Mouse (Mus musculus): Measurements from ENCODE around the gene Hist1h2ap.
"Not testable (repeated sequence)": the region's sequence is repeated elsewhere in the genome, so short reads cannot be mapped to it uniquely, and the experiment has no call there.

The Hist1h2ap gene

GRCm38 (mm10) chr13:21833461-21833860 lies at the start of gene Hist1h2ap, which contains the start of gene Hist1h2br:
Gene Hist1h2ap, minus strand, starts transcription at chr13:21833507.
Gene Hist1h2br, plus strand, starts transcription at chr13:21833743.
- DNase-seq: not testable (repeated sequence)

GRCm38 (mm10) chr13:21882760-21883405 lies 49.6 kb upstream of the Hist1h2ap start:
- DNase-seq: peak; percentile 16

- peak; percentile 6 for DNase-seq
Observed at GRCm38 (mm10) chr13:21881878-21882669, 48.8 kb upstream of the Hist1h2ap start.

GRCm38 (mm10) chr13:21880735-21881134 lies 47.4 kb upstream of the Hist1h2ap start:
- DNase-seq: no peak

GRCm38 (mm10) chr13:21865503-21865902 lies 32.2 kb upstream of the Hist1h2ap start:
- DNase-seq: not testable (repeated sequence)

GRCm38 (mm10) chr13:21861608-21862007 lies 28.3 kb upstream of the Hist1h2ap start:
- DNase-seq: no peak

- DNase-seq: peak; percentile 27
Observed at GRCm38 (mm10) chr13:21855698-21856162, 22.4 kb upstream of the Hist1h2ap start.

GRCm38 (mm10) chr13:21855146-21855545 lies 21.8 kb upstream of the Hist1h2ap start:
- peak; percentile 79 for DNase-seq

GRCm38 (mm10) chr13:21852215-21852945 lies 19.1 kb upstream of the Hist1h2ap start:
- no peak for DNase-seq

- DNase-seq: not testable (repeated sequence)
Observed at GRCm38 (mm10) chr13:21850696-21851095, 17.4 kb upstream of the Hist1h2ap start.

GRCm38 (mm10) chr13:21847883-21848282 lies 14.6 kb upstream of the Hist1h2ap start:
- no peak for DNase-seq

GRCm38 (mm10) chr13:21846356-21846755 lies 13.0 kb upstream of the Hist1h2ap start:
- DNase-seq: not testable (repeated sequence)

GRCm38 (mm10) chr13:21840508-21840907 lies 7.2 kb upstream of the Hist1h2ap start:
- DNase-seq: not testable (repeated sequence)

- peak; percentile 57 for DNase-seq
Observed at GRCm38 (mm10) chr13:21831418-21832394, 1.6 kb downstream of the Hist1h2ap start, which contains the start of gene Hist1h4n. Gene Hist1h4n, minus strand, starts transcription at chr13:21832196.

GRCm38 (mm10) chr13:21830344-21830743 lies 3.0 kb downstream of the Hist1h2ap start:
- no peak for DNase-seq

GRCm38 (mm10) chr13:21828511-21828910 lies 4.8 kb downstream of the Hist1h2ap start:
- no peak for DNase-seq

- not testable (repeated sequence) for DNase-seq
Observed at GRCm38 (mm10) chr13:21820082-21820890, 13.0 kb downstream of the Hist1h2ap start.

- not testable (repeated sequence) for DNase-seq
Observed at GRCm38 (mm10) chr13:21812092-21812491, 21.2 kb downstream of the Hist1h2ap start.

- DNase-seq: peak; percentile 71
Observed at GRCm38 (mm10) chr13:21811539-21811938, 21.8 kb downstream of the Hist1h2ap start, which contains the start of gene Hist1h4m. Gene Hist1h4m, plus strand, starts transcription at chr13:21811746.

GRCm38 (mm10) chr13:21811074-21811473 lies 22.2 kb downstream of the Hist1h2ap start:
- DNase-seq: not testable (repeated sequence)

- not testable (repeated sequence) for DNase-seq
Observed at GRCm38 (mm10) chr13:21810073-21810472, 23.2 kb downstream of the Hist1h2ap start, which contains the start of the genes Hist1h2bq and Hist1h2ao. Gene Hist1h2bq, minus strand, starts transcription at chr13:21810197. Gene Hist1h2ao, plus strand, starts transcription at chr13:21810465.

All from thymus, postnatal 25 days (tissue).